Mouse (Mus musculus) testis, postnatal 14 days (tissue): ENCODE data around the gene C2cd5.

ENCODE experiments used
- DNase-seq: peaks from one replicate; pipeline ENCODE4 v3.0.0; 2021; ENCODE audit warnings: low spot score

The C2cd5 gene

DNA sequence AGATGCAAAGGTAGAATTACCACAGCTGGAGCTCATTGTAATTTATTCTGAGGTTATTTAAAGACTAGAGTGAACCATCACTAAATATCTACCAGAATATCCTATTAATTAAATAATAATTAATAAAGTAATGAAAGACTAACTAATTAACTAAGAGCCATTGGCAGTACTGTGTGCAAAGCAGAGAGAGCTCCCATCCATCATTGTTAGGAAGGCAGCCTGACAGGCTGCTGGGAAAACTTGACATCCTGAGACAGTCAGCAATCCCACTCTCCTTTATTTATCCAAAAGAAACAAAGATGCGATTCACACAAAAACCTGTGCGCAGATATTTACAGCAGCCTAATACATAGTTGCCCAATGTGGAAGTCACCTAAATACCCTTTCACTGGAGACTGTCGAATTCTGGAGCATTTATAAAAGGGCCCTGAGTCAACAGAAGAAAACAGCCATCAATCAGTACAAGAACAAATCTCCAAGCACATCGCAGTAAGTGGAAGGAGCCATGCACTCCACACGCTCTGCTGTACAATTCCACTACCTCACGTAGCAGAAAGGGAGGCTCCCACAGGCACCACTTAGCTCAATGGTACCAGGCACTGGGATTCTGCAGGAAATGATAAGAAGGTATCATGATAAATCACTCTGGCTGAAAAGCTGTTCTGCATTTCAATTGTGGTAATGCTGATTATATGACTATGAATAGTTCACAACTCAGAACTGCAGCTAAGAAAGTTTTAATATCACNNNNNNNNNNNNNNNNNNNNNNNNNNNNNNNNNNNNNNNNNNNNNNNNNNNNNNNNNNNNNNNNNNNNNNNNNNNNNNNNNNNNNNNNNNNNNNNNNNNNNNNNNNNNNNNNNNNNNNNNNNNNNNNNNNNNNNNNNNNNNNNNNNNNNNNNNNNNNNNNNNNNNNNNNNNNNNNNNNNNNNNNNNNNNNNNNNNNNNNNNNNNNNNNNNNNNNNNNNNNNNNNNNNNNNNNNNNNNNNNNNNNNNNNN, 120.0 kb downstream of the C2cd5 start:
- no peak for DNase-seq

DNA sequence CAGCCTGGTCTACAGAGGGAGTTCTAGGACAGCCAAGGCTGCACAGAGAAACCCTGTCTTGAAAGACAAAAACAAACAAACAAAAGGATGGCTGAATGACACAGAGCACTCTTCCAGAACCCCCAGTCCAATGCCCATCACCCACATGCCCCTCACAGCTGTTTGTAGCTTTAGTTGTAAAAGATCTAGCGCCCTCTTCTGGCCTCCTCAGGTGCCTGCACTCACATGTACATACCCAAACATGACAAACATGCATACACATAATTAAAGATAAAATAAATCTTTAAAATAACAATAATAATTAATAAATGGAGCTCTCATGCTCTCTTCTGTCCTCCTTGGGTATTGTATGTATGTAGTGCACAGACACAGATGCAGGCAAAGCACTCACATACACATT, 122.7 kb downstream of the C2cd5 start:
- no peak for DNase-seq

DNA sequence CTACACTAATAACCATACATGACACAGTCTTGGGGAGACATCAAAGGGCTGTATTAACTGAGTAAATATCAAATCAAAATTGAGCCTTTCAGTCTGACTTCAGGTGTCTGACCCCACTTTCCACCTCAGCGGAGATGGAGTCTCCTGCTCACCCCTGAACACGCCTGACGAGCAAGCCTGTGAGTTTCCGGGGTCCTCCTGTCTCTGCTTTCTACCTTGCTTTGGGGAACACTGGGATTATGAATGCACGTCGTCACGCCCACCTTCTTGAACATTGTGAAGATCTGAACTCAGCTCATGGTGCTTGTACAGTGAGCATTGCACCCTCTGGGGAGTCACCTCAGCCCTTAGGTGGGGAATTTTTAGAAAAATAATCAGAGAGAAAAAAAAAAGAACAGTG, 126.7 kb downstream of the C2cd5 start:
- no peak for DNase-seq

DNA sequence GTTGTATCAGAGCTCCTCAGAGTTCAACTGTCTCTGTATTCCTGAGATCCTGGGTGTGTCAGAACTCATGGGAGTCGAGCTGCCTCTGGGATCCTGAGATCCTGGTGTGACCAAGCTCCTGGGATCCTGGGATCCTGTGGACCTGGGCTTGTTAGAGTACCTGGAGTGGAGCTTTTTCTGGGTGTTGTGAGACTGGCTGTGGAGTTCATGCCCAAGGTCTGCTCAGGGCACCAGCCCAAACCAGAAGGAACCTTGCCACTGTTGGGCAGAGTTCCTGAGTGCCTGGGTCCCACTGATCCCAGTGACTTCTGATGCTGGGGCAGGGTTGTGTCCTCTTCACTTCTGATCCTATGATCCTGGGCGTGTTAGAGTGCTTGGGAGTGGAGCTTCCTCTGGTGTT, 127.7 kb downstream of the C2cd5 start:
- no peak for DNase-seq

DNA sequence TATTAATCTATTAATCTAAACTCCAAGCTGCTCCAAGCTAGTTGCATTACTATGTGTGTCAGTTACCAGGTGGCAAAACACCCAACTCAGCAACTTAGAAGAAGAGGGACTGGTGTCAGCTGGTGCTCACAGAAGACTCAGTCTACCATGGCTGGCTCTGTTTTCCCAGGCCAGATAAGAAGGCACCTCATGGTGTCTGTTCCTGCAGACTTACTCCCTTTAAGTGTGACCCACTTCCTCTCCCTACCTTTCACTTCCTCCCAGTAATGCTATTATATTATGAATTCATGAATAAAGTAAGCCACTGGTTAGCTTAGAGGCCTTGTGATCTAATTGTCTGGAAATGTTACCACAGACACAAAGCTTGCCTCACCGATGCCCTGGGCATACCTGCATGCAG, 132.5 kb downstream of the C2cd5 start:
- no peak for DNase-seq

DNA sequence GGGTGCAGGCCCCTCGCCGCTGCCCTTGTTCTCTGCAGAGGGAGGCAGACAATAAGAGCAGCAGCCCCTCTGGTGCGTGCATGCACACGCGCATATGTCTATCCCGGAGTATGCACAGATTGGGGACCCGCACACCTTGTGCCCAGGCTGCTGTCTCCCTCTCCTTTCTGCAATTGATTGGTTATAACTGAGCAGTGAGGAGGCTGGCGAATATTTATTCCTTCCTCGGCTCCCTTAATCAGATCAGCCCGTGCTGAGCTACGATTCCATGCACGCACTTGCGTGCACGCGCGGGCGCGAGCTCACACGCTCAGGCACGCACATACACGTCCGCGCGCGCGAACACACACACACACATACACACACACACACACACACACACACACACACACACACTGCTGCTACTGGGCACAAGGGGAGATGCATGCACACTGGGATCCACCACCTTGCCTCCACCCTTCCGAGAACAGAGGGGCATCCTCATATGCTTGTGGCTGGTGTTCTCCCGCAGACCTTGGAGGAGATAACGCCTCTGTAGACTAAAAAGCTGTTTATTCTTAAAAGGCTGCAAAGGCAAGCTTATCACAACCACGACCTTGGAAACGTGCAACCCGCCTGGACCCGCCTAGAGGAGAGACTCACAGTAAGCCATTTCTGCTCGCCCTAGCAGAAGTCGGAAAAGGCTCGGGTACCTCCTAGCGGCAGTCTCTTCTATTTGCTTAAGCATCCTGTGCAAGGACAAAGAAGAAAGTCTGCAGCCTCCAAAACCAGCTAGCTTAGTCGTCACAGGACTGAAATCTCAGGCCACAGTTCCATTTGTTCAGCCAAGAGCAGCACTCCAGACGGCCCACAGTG, 135.2 kb downstream of the C2cd5 start:
- peak; percentile 73 for DNase-seq

DNA sequence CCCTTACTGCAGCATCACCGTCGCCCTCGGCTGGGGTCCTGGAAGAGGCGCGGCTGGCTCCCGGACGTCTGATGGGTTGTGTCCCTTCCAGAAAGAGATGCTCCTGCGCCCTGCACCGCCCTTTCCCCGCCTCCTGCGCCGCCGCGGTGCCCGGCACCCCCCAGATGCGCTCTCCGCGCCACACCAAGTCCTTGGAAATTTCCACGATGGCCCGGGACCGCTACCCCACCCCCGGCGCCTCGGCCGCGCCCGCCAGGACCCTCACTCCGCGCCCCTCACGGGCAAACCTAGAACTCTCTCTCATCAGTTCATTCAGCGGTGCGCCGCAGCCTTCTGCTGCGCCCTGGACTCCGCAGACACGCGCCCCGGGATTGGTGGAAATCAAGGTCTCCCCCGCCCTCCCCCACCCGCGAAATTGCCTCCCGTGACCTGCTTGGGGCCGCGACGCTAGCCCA, 135.8 kb downstream of the C2cd5 start, which contains the start of gene St8sia1:
St8sia1 (minus strand) TSS at position 377 of the 455 bp plus-strand sequence.
- DNase-seq, result no peak

DNA sequence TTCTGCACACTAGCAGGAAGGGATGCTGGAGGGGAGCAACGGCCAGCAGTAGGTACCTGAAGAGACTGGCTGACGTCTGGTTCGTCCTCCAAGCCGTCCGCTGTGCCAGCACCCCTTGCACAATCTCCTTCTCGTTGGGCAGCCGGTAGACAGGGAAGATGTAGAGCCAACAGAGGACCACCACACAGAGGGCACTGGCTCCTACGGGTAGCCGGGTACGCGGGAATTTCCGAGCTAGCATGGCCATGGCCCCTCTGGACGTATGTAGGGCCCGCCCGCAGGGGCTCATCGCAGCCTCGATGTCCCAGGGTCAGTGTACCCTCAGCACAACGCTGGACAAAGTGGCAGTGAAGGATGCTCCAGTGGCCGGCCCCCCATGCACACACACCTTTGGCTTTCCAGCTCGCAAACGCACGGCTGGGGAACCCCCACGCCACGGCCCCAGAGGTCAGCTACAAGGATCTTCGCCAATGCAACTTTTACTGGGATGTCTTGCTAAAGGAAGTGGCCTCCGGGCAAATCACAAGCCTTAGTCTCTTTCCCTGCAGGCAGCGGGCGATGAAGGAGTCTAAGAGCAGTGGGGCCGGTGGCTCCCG, 136.4 kb downstream of the C2cd5 start:
- no peak for DNase-seq

DNA sequence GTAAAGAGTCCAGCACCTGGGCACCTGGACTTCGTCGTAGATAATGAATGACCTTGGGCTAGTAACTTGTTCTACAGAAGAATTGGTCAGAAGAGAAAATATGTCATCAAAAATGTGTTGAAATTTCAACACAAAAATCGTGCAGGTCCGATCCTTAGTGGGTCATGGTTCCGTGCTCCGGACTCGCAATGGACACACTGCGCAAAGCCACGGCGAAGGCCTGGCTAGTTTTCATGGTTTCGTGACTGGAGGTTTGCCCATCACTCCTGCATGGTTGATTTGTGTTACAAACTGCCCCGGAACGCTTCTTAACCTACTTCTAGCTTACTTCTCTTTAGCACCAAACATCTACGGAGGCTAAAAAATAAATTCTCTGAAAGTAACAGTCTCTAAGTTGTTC, 137.1 kb downstream of the C2cd5 start:
- no peak for DNase-seq

DNA sequence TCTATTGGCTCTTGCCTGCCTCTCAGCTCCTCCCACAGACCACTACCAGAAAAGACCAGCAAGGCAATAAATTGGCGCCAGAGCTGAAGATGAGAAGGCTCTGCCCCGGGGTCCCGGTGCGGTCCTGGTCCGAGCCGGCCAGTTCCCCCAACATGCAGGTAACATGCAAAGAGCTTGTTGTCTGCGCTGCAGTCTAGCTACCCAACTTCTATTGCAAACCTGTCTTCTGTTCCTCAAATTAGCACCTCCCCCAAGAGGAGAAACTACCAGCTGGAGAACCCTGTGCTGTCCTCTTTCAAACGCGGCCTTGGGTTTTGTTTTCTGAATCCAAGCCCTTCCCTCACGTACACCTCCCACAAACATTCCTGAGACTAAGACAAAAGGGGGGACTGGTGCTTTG, 137.5 kb downstream of the C2cd5 start:
- no peak for DNase-seq

DNA sequence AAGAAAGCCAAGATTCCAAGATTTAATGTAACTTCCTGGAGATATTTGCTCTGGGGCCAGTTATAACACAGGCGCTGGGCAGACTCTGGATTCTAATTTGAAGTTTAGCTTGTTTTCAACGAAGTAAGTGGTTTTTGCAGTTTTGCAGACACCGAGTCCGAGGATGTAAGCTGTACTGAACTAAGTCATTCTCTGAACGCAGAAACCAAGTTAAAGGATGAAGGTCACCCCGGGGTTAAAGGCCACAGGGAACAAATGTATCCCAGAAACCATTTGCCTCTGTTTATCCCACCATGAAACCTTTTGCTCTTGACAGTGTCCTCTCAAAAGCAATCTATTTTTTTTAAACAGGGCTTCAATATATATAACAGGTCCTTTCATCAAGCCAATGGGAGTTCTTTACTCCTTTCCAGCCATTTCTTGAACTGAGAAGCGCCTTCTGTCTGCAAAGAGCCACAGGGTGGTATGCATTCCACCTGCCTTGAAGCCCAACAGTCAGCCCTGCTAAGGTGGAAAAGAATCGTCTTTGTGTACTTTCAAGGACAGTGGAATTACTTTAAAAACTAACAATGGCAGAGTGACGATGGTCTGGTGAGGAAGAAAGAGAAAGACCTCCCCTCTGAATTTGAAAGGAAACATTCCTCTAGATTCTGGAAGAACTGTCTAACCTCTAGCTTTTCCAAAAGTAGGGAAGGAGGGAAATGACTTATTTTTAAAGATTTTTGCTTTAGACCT, 138.1 kb downstream of the C2cd5 start:
- no peak for DNase-seq
